Mouse (Mus musculus): Measurements from ENCODE around the gene Svs5.

The Svs5 gene

DNA sequence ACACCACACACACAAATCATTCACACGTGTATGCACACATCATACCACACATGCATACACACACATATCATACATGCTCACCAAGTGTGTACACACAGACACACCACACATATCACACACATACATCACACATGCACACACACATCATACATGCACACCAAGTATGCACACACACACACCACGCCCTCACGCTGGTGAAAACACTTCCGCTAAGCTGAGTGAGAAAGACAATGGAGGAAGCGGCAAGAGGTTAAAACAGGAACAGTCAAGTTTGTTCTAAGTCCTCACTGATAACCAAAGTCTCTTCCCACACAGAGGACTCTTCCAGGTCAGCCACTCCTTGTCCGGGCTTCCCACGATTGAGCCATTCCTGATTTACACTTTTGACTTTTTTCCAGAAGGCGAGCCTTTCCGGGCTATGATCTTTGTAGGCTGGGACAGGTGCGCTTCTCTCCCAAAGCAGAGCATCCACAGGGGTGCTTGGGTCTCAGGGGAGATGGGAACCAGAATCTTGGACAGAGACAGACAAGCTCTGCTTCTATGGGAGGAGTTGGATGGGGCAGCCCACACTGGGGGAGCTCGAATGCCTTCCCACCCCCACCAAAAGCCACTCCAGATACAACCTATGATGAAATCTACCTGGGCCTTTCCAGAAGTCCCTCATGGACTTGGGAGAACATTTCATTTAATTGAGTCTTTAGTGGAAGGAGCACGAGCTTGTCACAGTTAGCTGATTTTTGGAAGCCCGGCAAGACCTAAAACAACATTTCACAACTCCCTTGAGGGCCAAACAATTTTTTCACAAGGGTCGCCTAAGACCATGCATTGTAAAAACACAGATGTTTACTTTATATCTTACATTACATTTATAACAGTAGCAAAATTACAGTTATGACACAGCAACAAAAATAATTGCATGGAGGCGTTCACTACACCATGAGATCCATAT lies 45.2 kb downstream of the Svs5 start:
- no peak for DNase-seq (ENCODE audit: low spot score)

DNA sequence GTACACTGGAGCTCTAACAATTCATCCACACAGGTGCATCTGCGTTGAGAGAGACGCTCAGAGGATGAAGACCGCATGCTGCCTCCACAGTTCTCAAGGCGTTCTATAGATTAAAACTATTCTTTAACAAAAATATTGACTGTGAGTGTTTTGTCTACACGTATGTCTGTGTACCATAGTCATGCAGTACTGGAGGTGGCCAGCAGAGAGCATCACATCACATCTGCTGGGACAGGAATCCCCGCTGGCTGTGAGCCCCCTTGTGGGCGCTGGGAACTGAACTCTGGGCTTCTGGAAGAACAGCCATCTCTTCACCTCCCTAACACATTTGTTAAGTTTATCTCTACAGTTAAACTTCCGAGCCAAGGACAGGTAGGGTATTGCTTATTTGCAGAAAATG lies 49.2 kb downstream of the Svs5 start:
- DNase-seq (ENCODE audit: low spot score), result no peak

DNA sequence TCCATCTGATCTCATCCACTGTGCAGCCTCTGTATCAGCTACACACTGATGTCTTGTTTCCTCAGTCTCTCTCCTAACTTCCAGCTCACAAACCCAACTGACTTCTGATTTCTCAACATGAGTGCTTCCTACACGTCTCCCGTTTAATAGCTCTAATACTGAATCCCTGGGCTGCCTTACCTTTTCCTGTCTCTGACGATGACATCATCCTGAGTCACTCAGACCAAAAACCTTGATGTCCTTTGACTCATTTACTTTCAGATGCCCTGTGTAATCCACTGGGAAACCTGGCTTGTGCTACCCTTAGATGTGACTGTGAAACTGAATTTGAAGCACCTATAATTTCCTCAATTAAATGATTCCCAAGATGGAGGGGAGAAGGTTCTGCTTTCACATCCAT lies 50.4 kb downstream of the Svs5 start:
- no peak for DNase-seq (ENCODE audit: low spot score)

Data from urinary bladder, postnatal 10 days (tissue).